Mouse (Mus musculus) layer of hippocampus, adult 9-11 months (tissue): ENCODE results near the gene Dnajb6.
"Not testable (repeated sequence)": the region's sequence is repeated elsewhere in the genome, so short reads cannot be mapped to it uniquely, and the experiment has no call there.

Source experiments
- DNase-seq: peaks from one replicate; pipeline ENCODE4 v3.0.0; 2022

The Dnajb6 gene

DNA sequence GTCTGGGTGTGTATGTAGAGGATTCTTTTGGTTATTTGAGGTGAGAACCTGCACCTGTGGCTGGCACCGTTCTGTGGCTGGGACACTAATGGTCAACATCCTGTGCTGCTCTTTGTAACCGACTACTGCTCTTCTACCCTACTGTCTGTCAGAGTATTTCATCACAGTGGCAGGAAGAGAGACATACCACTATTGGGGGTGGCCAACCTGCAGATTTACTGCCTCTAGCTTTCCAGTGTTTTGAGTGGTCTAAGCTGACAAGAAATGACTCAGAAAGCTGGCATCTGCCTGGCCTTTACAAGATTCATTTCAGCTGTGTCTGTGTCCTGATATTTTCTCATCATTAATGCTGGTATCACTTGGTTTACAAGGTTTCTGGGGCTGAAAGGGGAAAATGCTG, 36.5 kb downstream of the Dnajb6 start:
- no peak for DNase-seq

DNA sequence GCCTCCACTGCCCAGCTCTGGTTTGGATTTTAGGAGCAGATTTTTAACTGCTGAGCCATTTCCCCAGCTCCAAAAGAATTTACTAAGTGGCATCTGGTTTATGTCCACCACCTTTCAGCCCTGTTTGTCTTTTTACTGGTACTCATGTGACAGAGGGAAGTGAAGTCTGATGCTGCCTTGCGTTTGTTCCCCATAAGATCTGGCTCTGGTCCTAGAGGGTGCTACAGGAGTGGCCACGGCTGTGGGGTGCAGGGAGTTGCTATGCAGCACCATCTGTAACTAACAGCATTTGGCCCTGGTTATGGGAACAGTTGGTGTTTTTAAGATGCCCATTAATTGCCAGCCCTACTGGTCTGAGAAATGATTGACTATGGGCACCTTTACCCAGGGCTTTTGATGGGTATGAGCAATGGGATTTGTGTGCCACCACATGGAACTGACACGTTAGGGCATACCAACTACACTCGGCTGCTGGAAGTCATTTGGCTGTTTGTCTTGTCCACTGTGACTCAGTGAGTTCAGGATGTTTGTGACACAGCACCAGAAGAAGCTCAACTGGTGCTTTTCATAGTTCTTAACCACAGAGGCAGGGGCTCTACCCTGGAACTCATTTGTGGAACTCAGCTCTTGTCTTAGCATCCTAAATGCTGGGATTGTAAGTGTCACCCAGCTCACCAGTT, 37.3 kb downstream of the Dnajb6 start:
- DNase-seq: peak; percentile 49

DNA sequence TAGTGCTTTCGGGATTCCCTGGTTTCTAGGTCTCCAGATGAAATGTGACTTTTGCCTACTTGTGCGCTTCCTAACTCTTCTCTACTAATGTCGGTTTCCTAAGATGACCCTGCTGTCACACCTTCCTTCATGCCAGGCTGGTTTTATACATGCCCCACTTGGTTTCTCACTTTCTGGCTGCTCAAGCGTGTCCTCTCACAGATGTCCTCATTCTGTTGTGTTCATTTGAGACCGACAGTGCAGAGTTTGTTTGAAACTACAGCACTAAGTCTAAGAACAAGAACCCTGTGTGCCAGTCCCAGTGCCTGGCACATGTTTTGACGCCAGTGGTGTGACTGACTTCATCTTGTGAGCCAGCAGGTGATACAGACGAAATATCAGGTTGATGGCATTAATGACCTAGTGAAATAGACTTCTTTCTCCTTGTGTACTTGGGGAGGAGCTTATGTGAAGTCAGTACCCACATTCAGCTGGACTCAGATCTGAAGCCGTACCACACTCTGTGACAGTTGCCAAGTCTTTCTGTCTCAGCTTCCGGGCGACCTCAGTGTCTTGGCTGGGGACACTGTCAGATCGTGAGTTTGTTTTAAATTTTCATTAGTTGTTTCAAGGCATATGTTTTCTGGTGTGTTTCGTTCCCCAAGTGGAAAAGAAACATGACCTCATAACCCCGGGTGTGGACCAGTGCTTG, 38.1 kb downstream of the Dnajb6 start:
- DNase-seq: no peak

DNA sequence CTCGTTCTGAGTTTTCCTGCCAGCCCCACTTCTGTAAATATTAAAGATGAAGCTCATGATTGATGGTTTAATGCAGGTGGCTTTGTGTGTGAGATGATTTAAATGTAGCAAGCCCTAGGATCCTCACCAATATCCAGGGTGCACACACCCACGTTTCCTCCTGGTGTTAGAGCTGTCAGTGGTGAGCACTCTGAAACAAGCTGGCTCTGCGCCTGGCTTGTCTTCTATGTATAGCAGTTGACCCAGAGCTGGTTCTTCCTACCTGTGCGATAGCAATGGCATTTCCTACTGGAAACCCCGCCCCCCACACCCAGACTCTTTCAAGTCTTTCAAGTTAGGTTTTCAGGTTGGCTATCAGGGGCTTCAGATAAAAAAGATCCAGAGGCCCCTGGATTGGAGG, 39.9 kb downstream of the Dnajb6 start:
- peak; percentile 38 for DNase-seq

DNA sequence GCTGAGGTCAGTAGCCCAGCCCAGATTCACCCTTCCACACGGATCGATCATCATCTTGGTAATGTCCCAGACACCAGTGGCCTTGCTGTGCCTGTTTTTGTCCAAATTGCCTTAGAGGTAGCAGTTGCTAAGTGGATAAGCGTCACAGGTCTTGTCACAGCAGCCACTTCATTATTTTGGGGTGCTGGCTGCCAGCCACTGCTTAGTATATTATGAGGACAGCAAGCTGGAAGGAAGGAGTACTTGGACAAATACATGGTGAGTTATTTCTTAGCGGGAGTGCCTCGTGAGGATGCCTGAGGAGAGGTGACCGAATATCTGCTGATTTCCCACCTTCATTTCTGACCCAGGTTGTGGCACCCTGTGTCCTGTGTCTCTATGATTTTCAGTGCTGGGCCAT, 42.5 kb downstream of the Dnajb6 start:
- no peak for DNase-seq

DNA sequence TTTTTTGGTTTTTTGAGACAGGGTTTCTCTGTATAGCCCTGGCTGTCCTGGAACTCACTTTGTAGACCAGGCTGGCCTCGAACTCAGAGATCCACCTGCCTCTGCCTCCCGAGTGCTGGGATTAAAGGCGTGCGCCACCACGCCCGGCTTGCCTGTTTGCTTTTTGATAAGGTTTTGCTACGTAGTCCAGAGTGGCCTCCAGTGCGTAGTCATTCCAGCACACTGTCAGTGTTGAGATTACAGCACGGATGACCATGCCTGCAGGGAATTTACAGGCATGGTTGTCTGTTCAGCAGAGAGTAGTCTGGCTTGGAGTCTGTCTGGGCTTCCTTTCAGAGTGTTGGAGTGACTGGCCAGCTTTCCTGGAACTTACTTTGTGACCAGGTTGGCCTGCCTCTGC, 44.2 kb downstream of the Dnajb6 start:
- DNase-seq: not testable (repeated sequence)

DNA sequence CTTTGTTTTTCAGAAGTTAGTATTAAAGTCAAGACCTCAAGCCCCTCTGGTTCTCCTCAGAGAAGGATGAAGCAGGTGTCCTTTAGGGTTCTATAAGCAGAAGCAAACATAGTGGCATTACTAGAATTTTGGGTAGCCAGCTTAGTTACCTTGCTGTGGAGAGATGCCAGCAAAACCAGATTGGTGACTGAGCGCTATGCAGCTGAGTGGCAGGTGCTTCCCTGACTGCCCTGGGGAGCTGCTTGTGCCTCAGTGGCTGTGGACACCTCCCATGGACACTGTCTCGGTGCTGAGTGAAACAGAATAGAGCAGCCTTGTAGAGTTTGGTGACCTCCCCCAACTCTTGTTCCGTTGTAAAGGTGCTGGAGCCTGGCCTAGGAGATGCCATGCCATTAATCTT, 46.8 kb downstream of the Dnajb6 start:
- no peak for DNase-seq

DNA sequence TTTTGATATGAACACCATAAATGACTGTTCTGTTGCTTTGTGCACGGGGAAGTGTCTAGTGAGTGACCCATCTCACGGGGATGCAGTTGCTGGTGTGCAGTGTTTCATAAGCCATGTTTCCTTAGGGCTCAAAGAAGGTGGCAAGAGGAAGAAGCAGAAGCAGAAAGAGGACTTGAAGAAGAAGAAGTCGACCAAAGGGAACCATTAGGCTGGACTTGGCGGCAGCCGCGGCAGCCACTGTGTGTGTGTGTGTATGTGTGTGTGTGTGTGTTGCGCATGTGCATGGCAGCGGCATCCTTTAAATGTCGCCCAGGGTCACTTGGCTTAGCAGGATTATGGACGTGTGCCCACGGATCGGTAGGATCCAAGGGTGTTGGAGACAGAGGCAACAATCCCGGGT, 49.4 kb downstream of the Dnajb6 start:
- not testable (repeated sequence) for DNase-seq

DNA sequence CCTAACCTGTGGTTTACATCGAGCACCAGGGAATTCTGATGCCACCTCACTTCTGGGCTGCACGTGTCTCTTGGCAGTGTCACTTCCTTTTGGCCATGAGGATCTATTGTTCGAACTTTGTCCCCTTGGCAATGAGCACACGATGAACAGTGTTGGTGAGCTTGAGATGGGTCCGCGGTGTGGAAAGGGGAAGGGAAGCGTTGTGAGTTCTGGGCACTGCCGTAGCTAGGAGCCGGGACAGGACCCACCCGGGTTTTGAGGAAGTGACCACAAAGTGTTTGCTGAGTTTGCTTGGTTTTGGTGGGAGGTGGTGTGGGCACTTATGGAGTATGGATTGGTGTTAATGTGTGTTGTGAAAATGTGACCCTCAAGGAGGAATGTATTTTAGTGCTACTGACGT, 50.5 kb downstream of the Dnajb6 start:
- DNase-seq: not testable (repeated sequence)

DNA sequence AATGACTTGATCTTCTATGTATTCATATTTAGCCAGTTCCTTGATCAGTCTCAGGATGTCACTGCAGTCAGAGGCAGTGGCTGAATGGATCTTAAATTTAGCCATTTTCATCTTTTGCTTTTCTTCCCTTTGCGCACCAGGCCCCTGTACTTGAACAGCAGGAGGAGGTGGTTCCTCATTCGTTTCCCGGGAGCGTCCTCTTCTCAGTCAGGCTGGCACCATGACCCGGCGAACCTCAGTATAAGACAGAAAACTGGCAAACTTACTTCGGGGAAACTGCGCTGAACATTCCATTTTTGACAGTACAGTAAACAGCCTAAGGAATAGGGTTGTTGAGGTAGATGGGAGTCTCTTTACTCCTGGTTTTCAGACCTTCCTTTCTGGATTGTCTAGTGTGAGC, 59.4 kb downstream of the Dnajb6 start:
- DNase-seq: not testable (repeated sequence)

DNA sequence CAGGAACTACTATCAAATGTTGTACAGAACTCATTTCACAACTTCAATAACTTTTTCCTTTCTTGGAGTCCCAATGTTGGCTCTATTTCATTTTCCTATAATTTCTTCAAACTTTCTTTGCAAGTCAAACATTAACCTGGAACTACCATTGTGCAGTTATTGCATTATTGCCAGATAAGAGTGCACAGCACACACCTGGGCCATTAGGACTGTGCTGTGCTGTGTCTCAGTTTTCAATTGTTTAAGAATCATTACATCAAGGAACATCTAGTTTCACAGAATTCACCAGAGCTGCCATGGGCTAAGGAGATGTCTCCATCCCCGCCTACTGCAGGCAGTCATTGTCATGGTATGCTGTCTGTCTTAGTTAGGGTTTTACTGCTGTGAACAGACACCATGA, 73.5 kb downstream of the Dnajb6 start:
- no peak for DNase-seq

DNA sequence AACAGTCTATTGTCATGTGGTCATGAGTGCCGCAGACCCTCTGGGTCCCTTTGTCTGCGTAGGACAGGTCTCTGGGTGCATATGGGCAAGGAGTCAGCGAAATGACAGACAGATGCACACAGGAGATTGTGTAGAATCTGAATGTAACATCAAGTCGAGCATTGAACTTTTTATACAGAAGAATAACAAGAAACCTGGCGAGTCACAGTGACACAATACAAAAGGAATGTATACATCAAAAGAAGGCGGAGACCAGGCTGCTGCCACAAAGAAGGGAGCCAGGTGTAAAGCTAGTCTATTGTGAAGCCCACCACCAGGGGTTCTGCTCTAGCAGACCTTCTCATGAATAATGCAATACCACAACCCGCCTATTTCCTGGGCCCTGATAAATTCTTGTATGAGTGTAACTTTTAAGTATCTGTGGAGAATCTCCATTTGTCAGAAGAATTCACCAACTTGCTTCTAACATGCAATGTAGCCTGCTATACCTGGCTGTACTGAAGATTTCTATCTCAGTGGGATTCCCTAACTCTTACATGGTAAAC, 76.0 kb downstream of the Dnajb6 start:
- DNase-seq: not testable (repeated sequence)

DNA sequence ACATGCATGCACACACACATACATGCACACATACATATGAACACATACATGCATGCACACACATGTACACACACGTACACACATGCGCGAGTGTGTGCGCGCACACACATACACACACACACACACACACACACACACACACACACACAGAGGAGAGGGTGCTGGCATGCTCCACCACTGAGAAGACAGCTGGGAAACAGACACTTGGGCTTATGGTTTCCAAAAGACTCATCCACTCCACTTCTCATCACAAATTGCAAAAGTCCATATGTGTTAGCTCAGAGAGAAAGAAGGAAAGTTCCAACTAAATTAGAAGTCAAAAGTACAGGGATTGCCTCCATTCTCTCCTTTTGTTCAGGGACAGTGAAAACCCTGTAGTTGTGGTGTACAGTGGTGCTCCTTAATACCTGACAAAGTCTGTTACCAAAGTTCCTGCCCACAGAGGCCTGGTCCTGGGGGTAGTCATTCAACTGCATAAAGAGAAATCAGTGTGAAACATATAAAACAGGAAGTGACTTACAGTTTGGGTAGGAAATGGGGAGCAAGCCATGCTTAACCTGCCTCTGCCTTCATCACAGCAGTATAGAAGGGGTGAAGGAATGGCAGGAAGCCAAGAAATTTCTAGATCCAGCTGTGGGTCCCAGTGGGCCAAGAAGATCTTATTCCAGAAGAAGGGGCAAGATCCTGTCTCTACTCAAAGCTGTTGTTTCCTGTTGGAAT, 81.2 kb downstream of the Dnajb6 start:
- DNase-seq: no peak

DNA sequence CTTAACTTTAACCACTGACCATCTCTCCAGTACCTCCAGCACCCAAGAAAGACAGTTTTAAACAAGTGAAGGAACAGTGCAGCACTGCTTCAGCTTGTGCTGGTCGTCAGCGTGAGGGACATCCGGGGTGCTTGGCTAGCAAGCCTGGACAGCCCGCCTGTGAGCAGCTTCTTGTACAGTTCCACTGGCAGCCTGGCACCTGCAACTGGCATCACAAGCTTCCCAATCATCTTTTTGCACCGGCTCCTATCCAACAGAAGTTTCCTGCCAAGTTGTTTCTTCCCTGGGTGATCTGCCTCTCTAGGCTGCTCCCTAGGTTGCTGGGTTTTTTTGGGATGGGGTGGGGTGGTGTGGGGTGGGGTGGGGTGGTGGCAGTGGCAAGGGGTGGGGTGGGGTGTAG, 81.9 kb downstream of the Dnajb6 start:
- peak; percentile 34 for DNase-seq

DNA sequence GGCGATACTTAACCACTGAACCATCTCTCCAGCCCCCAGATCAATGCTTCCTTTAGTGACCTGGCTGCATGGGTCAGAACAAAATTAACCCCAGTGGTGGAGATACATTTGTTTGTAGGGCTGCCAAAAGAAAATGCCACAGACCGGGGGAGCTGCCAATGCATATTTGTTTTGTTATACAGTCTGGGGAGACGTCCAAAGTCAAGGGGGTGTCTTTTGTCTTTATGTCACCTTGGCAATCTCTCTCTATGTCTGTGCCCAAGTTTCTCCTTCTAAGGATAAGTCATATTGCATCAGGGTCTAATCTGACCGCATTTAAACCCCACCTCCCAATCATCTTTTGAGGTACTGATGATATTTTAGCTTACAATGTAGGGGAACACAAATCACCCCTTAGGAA, 82.8 kb downstream of the Dnajb6 start:
- no peak for DNase-seq

DNA sequence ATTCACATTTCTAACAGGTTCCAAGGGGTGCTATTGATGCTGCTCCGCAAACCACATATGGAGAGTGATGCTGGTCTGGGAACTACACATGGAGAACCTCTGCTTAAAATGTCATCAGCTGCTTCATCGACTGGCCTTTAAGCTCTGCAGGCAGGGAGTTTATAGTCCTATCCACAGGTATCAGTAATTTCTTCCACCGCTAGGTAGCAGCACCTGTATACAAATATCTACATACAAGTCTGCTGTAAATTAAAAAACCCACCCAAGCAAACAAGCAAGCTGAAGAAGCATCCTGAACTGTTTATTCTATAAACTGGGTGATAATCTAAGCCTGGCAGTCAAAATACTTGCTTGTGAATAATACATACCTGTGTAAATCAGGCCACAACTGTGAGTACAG, 89.3 kb downstream of the Dnajb6 start:
- peak; percentile 68 for DNase-seq

DNA sequence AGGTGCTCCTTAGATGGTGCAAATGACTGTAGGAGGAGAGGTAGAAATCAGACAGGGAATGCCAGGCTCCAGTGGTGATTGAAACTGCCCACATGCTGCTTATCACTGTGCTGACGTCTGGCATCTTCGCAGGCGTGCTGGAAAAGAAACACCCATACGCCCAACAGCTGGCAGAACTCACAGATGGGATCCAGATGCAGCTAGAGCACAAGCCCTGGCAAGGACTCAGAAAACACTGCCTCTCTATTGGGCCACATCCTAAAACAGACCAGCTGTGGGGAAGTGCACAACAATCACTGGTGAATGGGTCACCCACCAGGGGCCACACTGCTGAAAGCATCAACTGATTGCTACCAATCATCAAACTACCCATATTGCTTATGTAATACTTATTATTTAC, 91.3 kb downstream of the Dnajb6 start:
- no peak for DNase-seq

DNA sequence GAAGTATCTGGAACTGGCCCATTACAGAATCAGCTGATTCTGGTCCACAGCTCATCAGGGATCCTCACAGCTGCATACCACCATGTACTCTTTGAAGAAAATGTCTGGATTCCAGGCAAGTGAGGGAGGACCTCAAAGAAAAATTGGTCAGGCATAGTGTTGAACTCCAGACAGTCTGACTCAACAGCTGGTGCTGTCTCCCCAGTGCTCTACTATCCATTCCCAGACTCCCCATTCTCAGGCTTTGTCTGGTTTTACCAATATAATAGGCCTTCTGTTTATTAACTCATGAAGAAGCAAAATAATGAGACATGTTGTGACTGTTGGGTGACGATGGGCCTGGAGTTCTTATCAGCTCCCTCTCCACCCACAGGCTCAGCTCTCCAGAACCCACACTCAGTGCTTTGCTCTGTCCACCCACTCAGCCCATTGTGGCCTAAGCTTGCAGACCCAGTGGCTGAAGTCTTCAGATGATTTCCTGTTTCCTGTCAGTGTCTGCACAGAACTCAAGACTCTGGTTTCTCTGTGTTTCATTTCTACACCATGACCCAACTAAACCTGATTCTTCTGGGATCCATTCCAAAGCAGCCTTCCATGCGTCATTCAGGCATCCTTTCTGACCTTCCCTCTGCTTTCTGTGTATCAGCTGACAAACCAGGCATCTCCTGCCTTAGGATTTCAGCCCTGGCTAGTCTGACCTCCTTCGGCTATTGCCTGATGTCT, 107.1 kb downstream of the Dnajb6 start:
- peak; percentile 78 for DNase-seq

DNA sequence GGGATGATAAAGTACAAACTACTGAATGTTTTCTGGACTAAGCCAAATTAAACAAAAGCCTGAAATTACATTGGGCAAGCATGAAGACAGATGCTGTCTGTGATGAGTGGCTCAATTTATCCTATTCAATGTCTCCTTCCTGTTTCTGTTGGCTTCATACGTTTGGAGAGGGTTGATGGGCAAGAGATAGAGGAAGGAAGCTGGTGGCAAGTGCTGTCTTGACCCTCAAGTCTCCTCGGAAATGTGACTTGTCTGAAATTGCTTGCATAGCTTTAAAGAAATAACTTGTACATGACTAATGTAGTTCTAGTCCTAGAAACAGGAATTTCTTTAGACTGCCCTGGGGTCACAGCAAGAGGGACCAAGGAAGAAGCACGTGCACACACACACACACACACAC, 109.5 kb downstream of the Dnajb6 start:
- DNase-seq: peak; percentile 48

DNA sequence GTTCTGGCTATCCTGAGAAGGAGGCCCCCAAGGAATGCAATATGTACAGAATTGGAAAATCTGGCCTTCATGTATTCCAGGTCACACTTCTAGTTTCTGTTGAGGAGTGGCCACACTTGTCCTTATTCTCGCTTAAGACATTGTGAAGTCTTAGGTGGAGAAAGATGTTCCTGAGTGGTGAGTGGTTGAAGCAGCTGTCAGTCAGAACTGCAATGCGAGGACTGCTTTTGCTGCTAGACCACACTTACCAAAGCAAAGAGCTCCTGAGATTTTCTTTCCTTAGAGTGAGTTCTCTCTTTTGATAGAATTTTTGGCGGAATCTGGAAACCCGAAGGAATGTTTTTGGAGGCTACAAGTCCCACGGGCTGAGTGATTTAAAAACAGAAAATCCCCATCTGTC, 112.0 kb downstream of the Dnajb6 start:
- DNase-seq: no peak

DNA sequence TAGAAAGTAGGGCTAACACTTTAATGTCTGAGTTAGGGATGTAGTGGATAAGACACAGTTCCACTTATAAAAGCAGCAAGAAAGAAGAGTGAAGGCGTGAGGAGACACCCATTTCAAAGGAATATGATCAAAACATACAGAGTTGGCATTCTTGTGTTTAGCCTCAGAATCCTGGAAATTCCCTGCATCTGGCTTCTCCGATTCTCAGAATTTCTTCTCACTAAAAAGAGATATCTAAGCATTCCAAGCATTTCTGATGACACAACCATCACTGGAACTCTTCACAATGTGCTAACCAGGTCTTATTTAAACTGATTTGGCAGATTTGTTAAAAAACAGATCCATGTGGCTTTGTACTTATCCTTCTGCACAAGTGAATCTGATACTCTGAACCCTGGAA, 112.6 kb downstream of the Dnajb6 start:
- DNase-seq: no peak

DNA sequence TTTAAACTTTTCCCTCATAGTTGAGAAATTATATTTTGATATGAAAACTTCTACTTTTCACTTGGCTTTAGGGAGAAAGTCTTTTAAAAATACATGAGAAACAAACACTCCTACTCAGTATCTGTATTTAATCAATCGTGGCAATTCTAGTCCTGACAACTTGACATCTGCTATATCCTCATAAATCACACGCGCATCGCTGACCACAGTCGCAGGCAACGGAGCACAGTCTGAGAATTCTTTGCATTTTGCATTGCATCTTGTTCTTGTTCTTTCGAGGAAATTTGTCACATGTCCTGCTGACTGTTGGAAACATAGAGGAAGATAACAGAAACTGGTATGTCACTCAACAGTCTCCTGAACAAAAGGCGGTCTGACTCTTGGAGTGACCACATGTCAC, 116.9 kb downstream of the Dnajb6 start:
- DNase-seq: no peak

DNA sequence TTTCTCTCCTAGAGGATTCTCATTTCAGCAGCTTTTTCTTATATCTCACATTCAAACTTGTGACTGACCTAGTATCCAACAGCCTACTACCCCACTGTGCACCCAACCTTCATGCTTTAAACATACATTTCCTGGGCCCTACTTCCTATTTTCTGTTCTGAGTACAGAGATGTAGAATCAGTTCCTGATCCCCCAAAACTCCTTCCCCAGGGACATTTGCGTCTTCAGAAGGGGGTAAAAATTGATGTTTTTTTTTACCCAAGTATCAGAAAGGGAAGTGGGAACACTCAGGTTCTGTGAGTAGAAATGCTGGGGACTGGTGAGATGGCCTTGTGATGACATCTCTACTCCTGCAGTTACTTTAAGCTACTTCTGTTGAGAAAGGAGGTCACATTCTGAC, 117.5 kb downstream of the Dnajb6 start:
- peak; percentile 19 for DNase-seq
